Mouse (Mus musculus) layer of hippocampus, adult 9-10 months (tissue): ENCODE results near the gene Ptpa.

Experiments
- DNase-seq: peaks from one replicate; pipeline ENCODE4 v3.0.0; 2022; ENCODE audit warnings: low spot score

The Ptpa gene

GRCm38 (mm10) chr2:30437791-30438190 lies 22.0 kb downstream of the Ptpa start:
- DNase-seq, result no peak

- DNase-seq, result no peak
Measured at GRCm38 (mm10) chr2:30439631-30440030, 23.8 kb downstream of the Ptpa start.

- no peak for DNase-seq
Measured at GRCm38 (mm10) chr2:30440211-30440700, 24.4 kb downstream of the Ptpa start.

GRCm38 (mm10) chr2:30440701-30441517 lies 25.1 kb downstream of the Ptpa start:
- DNase-seq, result peak; percentile 78

GRCm38 (mm10) chr2:30441518-30442497 lies 26.0 kb downstream of the Ptpa start:
- DNase-seq, result no peak

- DNase-seq, result no peak
Measured at GRCm38 (mm10) chr2:30442498-30442890, 26.7 kb downstream of the Ptpa start.

GRCm38 (mm10) chr2:30443281-30443680 lies 27.4 kb downstream of the Ptpa start:
- no peak for DNase-seq

GRCm38 (mm10) chr2:30444006-30444405 lies 28.2 kb downstream of the Ptpa start:
- DNase-seq, result no peak

GRCm38 (mm10) chr2:30444450-30444849 lies 28.6 kb downstream of the Ptpa start:
- DNase-seq, result no peak

GRCm38 (mm10) chr2:30445312-30445711 lies 29.5 kb downstream of the Ptpa start:
- no peak for DNase-seq

GRCm38 (mm10) chr2:30446891-30447826 lies 31.3 kb downstream of the Ptpa start:
- no peak for DNase-seq

- no peak for DNase-seq
Measured at GRCm38 (mm10) chr2:30448371-30448770, 32.5 kb downstream of the Ptpa start.

- DNase-seq, result no peak
Measured at GRCm38 (mm10) chr2:30450530-30450929, 34.7 kb downstream of the Ptpa start.

- no peak for DNase-seq
Measured at GRCm38 (mm10) chr2:30451525-30451924, 35.7 kb downstream of the Ptpa start.

GRCm38 (mm10) chr2:30453570-30453969 lies 37.7 kb downstream of the Ptpa start:
- DNase-seq, result no peak

GRCm38 (mm10) chr2:30454587-30454986 lies 38.7 kb downstream of the Ptpa start:
- no peak for DNase-seq

- no peak for DNase-seq
Measured at GRCm38 (mm10) chr2:30456104-30456980, 40.5 kb downstream of the Ptpa start.

GRCm38 (mm10) chr2:30458349-30458748 lies 42.5 kb downstream of the Ptpa start:
- DNase-seq, result no peak

GRCm38 (mm10) chr2:30459241-30459640 lies 43.4 kb downstream of the Ptpa start:
- DNase-seq, result no peak

GRCm38 (mm10) chr2:30463341-30463761 lies 47.5 kb downstream of the Ptpa start:
- DNase-seq, result no peak
